9 mouse cellular contexts compared by ENCODE assay signal in the genomic region with DNA sequence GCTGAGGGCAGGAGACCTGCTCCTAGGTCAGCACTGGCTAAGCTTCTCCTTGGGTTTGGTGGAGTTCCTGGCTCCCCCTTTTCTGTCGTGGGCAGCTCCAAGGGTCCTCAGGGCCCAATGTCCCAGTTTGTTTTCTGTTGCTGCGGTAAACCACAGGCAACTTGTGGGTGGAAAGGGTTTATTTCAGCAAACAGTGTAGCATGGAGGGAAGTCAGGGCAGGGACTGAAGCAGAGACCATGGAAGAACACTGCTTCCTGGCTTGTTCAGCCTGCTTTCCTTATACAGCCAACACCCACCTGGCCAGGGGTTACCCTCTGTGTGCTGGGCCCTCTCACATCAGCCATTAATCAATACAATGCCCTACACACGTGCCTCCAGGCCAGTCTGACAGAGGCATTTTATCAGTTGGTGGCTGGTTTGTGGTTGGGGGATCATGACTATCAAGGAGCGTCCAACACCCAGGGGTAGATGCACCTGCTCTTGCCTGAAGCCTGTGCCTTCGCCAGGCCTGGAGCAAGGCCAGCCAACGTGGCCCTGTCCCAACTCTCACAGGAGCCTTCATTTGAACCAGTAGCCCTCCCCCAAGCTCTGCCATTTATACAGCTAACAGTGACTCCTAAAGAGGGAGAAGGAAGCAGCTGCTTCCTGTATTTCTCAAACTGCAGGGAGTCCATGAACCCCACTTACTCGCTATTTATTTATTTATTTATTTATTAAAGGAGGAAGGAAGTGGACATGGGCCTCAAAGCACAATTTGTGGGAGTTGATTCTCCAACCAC. TPM values are rescaled to one million over a fixed set of nuclear protein-coding genes. Genes with fewer than 3 reads are reported as not detected.
DNase-seq lines count a peak whose midpoint lies in the region; ATAC-seq and TF ChIP-seq lines count a peak whose summit lies in the region.
"Had no signal": no experiment of that assay in that cellular context is flagged by ENCODE, and none has a peak within 500 bp of the region (broad histone marks: within the 10 kb centered on the region; RNA-seq: fewer than 3 reads in every experiment).

No protein-coding gene starts in this region.

- TF ChIP-seq CTCF in bone marrow, adult 2 months (IDR thresholded peaks at IDR 0.05; ENCODE audit: control insufficient read depth, insufficient read depth, low read length): no peak

- no peaks in the 10 kb centered on the region for H3K36me3 ChIP-seq in forebrain, embryonic 10.5 days (replicated peaks)
- no peaks in the 10 kb centered on the region for H3K36me3 ChIP-seq in forebrain, embryonic 12.5 days (replicated peaks)
- H3K36me3 ChIP-seq: limb, embryonic 10.5 days had no signal

- WGBS in forebrain, embryonic 10.5 days: 69% methylated on average over 7 of the region's 7 CpGs
- 67% methylated on average over 7 of the region's 7 CpGs for WGBS in forebrain, embryonic 12.5 days
- 1% methylated on average over 7 of the region's 7 CpGs for WGBS in bone marrow, adult 2 months

- TF ChIP-seq POLR2A in bone marrow, adult 2 months (IDR thresholded peaks at IDR 0.05; ENCODE audit: borderline replicate concordance, control insufficient read depth, low read depth, low read length): no peak

- ATAC-seq in forebrain, embryonic 12.5 days (ENCODE audit: low FRiP score): no peak

- 0 out of 2 replicates have a peak overlapping the region, but pooled peaks have one; percentile 83 for H3K27ac ChIP-seq in forebrain, embryonic 10.5 days
- H3K27ac ChIP-seq in forebrain, embryonic 12.5 days: no peak overlapping the region
- H3K27ac ChIP-seq in bone marrow, adult 2 months (ENCODE audit: control insufficient read depth, insufficient read depth, low read depth, low read length, poor library complexity): peak overlapping the region; percentile 32
- H3K27ac ChIP-seq: limb, embryonic 10.5 days had no signal

- H3K4me2 ChIP-seq in forebrain, embryonic 12.5 days: no peak overlapping the region

- H3K4me3 ChIP-seq in forebrain, embryonic 10.5 days: no peak overlapping the region
- H3K4me3 ChIP-seq in forebrain, embryonic 12.5 days (replicated peaks): no peak overlapping the region
- no peak overlapping the region for H3K4me3 ChIP-seq in bone marrow, adult 2 months (replicated peaks; ENCODE audit: control insufficient read depth, low read depth, low read length)
- H3K4me3 ChIP-seq: limb, embryonic 10.5 days had no signal

- H3K27me3 ChIP-seq in forebrain, embryonic 10.5 days (ENCODE audit: poor library complexity, severe bottlenecking): peaks cover 14% of the 10 kb centered on the region; the same call in 1 of the 2 replicates
- H3K27me3 ChIP-seq in forebrain, embryonic 12.5 days: 0 out of 2 replicates have a peak, but pooled peaks cover 10% of the 10 kb centered on the region

- no peak overlapping the region for H3K9ac ChIP-seq in forebrain, embryonic 12.5 days

- intact Hi-C loops in left cerebral cortex, postnatal 4 days (cut with DNase I): no loop called here
- intact Hi-C loops in heart, postnatal 14 days (cut with DNase I): no loop called here

- DNase-seq in forebrain, embryonic 10.5 days (ENCODE audit: extremely low spot score, low spot score): no peak
- peak; percentile 86 for DNase-seq in left cerebral cortex, postnatal 4 days
- DNase-seq in left cerebral cortex, adult 9 months (ENCODE audit: low spot score in 2 of 2): no peak
- DNase-seq in heart, postnatal 14 days: peak; percentile 30 to 51
- DNase-seq in thymus, postnatal 25 days: no peak
- no peak for DNase-seq in retina, embryonic 14.5 days (ENCODE audit: low spot score)

- no peaks in the 10 kb centered on the region for H3K9me3 ChIP-seq in forebrain, embryonic 10.5 days
- H3K9me3 ChIP-seq in forebrain, embryonic 12.5 days: no peaks in the 10 kb centered on the region
- H3K9me3 ChIP-seq: limb, embryonic 10.5 days had no signal

- H3K4me1 ChIP-seq in forebrain, embryonic 10.5 days: peaks cover 48% of the 10 kb centered on the region
- peaks cover 36% of the 10 kb centered on the region for H3K4me1 ChIP-seq in forebrain, embryonic 12.5 days
- H3K4me1 ChIP-seq in bone marrow, adult 2 months (ENCODE audit: control insufficient read depth, insufficient read depth, low read length): peaks cover 7% of the 10 kb centered on the region; the same call in 1 of the 2 replicates

RNA-seq across cellular contexts. Expression of gene Kcnip3, which starts 2.2 kb away (rescaled TPM):
- 2.1 TPM in 2 replicates for polyA plus RNA-seq in forebrain, embryonic 10.5 days (2016; fragmentation: Nextera tagmentation; extraction: Ambion mirVana)
- 3.8 and 4.6 TPM in 2 replicates for polyA plus RNA-seq in forebrain, embryonic 12.5 days (2016; fragmentation: Nextera tagmentation; extraction: Ambion mirVana)
- total RNA-seq in left cerebral cortex, postnatal 4 days (2021): 10 to 100 TPM; 32.3 to 36.6 TPM
- polyA plus RNA-seq in bone marrow, adult 2 months (2011; ENCODE audit: insufficient read depth, insufficient read length, low replicate concordance, missing spikeins): 1.5 TPM in 2 replicates
- 1 to 10 TPM; 1.5 to 1.8 TPM for total RNA-seq in heart, postnatal 14 days (2021)

RNA-seq across cellular contexts. Expression of gene Prom2, which starts 17.1 kb away (rescaled TPM):
- 1.0 and 1.4 TPM in 2 replicates for polyA plus RNA-seq in forebrain, embryonic 10.5 days (2016; fragmentation: Nextera tagmentation; extraction: Ambion mirVana)
- 0.26 and 0.41 TPM in 2 replicates for polyA plus RNA-seq in forebrain, embryonic 12.5 days (2016; fragmentation: Nextera tagmentation; extraction: Ambion mirVana)
- not detected for total RNA-seq in left cerebral cortex, postnatal 4 days (2021)
- not detected in 2 replicates for polyA plus RNA-seq in bone marrow, adult 2 months (2011; ENCODE audit: insufficient read depth, insufficient read length, low replicate concordance, missing spikeins)
- not detected for total RNA-seq in heart, postnatal 14 days (2021)

Comparison
In these comparisons a context has a peak if more than half of its experiments do, and no peak if none do; other contexts are left out.
1. DNase-seq: peak in left cerebral cortex, postnatal 4 days (single experiment) and heart, postnatal 14 days (2 of 2); none in forebrain, embryonic 10.5 days (single experiment), left cerebral cortex, adult 9 months (0 of 2), thymus, postnatal 25 days (single experiment) and retina, embryonic 14.5 days (single experiment).